Comparison of ENCODE assay signal across 8 mouse cellular contexts in genomic region chr10:80115290-80115943, GRCm38 (mm10). TPM values are rescaled to one million over a fixed set of nuclear protein-coding genes. Genes with fewer than 3 reads are reported as not detected.
DNase-seq lines count a peak whose midpoint lies in the region; ATAC-seq and TF ChIP-seq lines count a peak whose summit lies in the region.

Gene Stk11 (plus strand): TSS chr10:80115803.

- peaks cover 24% of the 10 kb centered on the region for H3K36me3 ChIP-seq in C2C12 (ENCODE audit: control insufficient read depth, insufficient read depth)
- peaks cover 43% of the 10 kb centered on the region for H3K36me3 ChIP-seq in erythroblast, embryonic 14.5 days (ENCODE audit: control insufficient read depth)
- 0 out of 2 replicates have a peak, but pooled peaks cover 2% of the 10 kb centered on the region for H3K36me3 ChIP-seq in heart, embryonic 11.5 days (ENCODE audit: control insufficient read depth, insufficient read depth, low read length)
- H3K36me3 ChIP-seq in kidney, embryonic 16.5 days (ENCODE audit: insufficient read depth, low read length): peaks cover 17% of the 10 kb centered on the region; the same call in 1 of the 2 replicates
- H3K36me3 ChIP-seq in liver, adult 2 months (ENCODE audit: control insufficient read depth, insufficient read depth, low read length): no peaks in the 10 kb centered on the region
- peaks cover 5% of the 10 kb centered on the region for H3K36me3 ChIP-seq in myocyte (ENCODE audit: control insufficient read depth, insufficient read depth)
- peaks cover 2% of the 10 kb centered on the region for H3K36me3 ChIP-seq in splenic B cell, adult 2 months (ENCODE audit: control insufficient read depth, insufficient read depth, low read length, poor library complexity, severe bottlenecking)

- peaks cover 63% of the 10 kb centered on the region for H3K4me1 ChIP-seq in erythroblast, embryonic 14.5 days (ENCODE audit: control insufficient read depth)
- H3K4me1 ChIP-seq in heart, embryonic 11.5 days (ENCODE audit: control insufficient read depth, insufficient read depth, low read length): peaks cover 24% of the 10 kb centered on the region
- H3K4me1 ChIP-seq in kidney, embryonic 16.5 days (ENCODE audit: insufficient read depth, low read length): peaks cover 38% of the 10 kb centered on the region
- H3K4me1 ChIP-seq in liver, adult 2 months (ENCODE audit: control insufficient read depth, insufficient read depth, low read length): peaks cover 21% of the 10 kb centered on the region

- H3K27me3 ChIP-seq in C2C12 (ENCODE audit: control insufficient read depth, insufficient read depth, insufficient read length): no peaks in the 10 kb centered on the region
- no peaks in the 10 kb centered on the region for H3K27me3 ChIP-seq in erythroblast, embryonic 14.5 days (ENCODE audit: control insufficient read depth)
- no peaks in the 10 kb centered on the region for H3K27me3 ChIP-seq in heart, embryonic 11.5 days (ENCODE audit: control insufficient read depth, insufficient read depth, low read length)
- no peaks in the 10 kb centered on the region for H3K27me3 ChIP-seq in kidney, embryonic 16.5 days (ENCODE audit: insufficient read depth, low read length)
- H3K27me3 ChIP-seq in liver, adult 2 months (ENCODE audit: control insufficient read depth, insufficient read depth, low read length): no peaks in the 10 kb centered on the region
- H3K27me3 ChIP-seq in myocyte (ENCODE audit: control insufficient read depth, insufficient read depth, insufficient read length): no peaks in the 10 kb centered on the region
- no peaks in the 10 kb centered on the region for H3K27me3 ChIP-seq in splenic B cell, adult 2 months (ENCODE audit: control insufficient read depth, insufficient read depth, low read length, poor library complexity, severe bottlenecking)

- H3K4me3 ChIP-seq in C2C12 (ENCODE audit: insufficient read depth, poor library complexity, severe bottlenecking) (peak within 1 kb of the TSS; percentile 100), myocyte (peak within 1 kb of the TSS; percentile 93)
- peak within 1 kb of the TSS; percentile 79 for H3K4me3 ChIP-seq in erythroblast, embryonic 14.5 days (replicated peaks)
- H3K4me3 ChIP-seq in heart, embryonic 11.5 days (ENCODE audit: low read depth, low read length): peak within 1 kb of the TSS; percentile 94
- H3K4me3 ChIP-seq in kidney, embryonic 16.5 days (ENCODE audit: low read length): peak within 1 kb of the TSS; percentile 90
- peak within 1 kb of the TSS; percentile 73 for H3K4me3 ChIP-seq in liver, adult 2 months (ENCODE audit: insufficient read depth, low read depth, low read length)

- peak; percentile 97 for ATAC-seq in heart, embryonic 11.5 days (replicated peaks; ENCODE audit: insufficient number of reproducible peaks, low FRiP score, low TSS enrichment)
- peak; percentile 99 for ATAC-seq in kidney, embryonic 16.5 days (ENCODE audit: low FRiP score, low TSS enrichment)

- H3ac ChIP-seq in C2C12 (ENCODE audit: control insufficient read depth, insufficient read length, low read depth) (peak within 1 kb of the TSS; percentile 96), myocyte (ENCODE audit: control insufficient read depth, insufficient read length) (peak within 1 kb of the TSS; percentile 96)

- peak; percentile 85 for TF ChIP-seq POLR2A in brain, embryonic 14.5 days (IDR thresholded peaks at IDR 0.05; ENCODE audit: borderline replicate concordance, extremely low read depth, insufficient read depth, insufficient read length, poor library complexity, severe bottlenecking)
- peak; percentile 86 for TF ChIP-seq POLR2A in liver, adult 2 months (IDR thresholded peaks at IDR 0.05; ENCODE audit: extremely low read depth, insufficient read depth, low read length)
- TF ChIP-seq POLR2A in myocyte (IDR thresholded peaks at IDR 0.05; ENCODE audit: insufficient read length, low read depth): peak; percentile 96

- peak within 1 kb of the TSS; percentile 90 for H3K27ac ChIP-seq in heart, embryonic 11.5 days (ENCODE audit: low read depth, low read length)
- H3K27ac ChIP-seq in kidney, embryonic 16.5 days (ENCODE audit: low read length): peak within 1 kb of the TSS; percentile 92
- peak within 1 kb of the TSS; percentile 93 for H3K27ac ChIP-seq in liver, adult 2 months (replicated peaks; ENCODE audit: insufficient read depth, low read depth, low read length)

- no peaks in the 10 kb centered on the region for H3K9me3 ChIP-seq in erythroblast, embryonic 14.5 days (ENCODE audit: control insufficient read depth, low read length)
- H3K9me3 ChIP-seq in heart, embryonic 11.5 days (replicated peaks; ENCODE audit: control insufficient read depth, low read length): no peaks in the 10 kb centered on the region
- no peaks in the 10 kb centered on the region for H3K9me3 ChIP-seq in kidney, embryonic 16.5 days (ENCODE audit: low read length)

- no peak for TF ChIP-seq CTCF in C2C12 (IDR thresholded peaks at IDR 0.05; ENCODE audit: control insufficient read depth, insufficient read depth, insufficient read length)
- no peak for TF ChIP-seq CTCF in brain, embryonic 14.5 days (IDR thresholded peaks at IDR 0.05; ENCODE audit: borderline replicate concordance, extremely low read depth, insufficient read depth, insufficient read length)
- no peak for TF ChIP-seq CTCF in liver, adult 2 months (IDR thresholded peaks at IDR 0.05; ENCODE audit: low read depth, low read length)

- DNase-seq in brain, embryonic 14.5 days (ENCODE audit: low read depth): peak; percentile 100
- peak; percentile 99 for DNase-seq in liver, adult 2 months (ENCODE audit: extremely low read depth, low read depth, low spot score)
- DNase-seq in splenic B cell, adult 2 months (ENCODE audit: low read depth, low spot score): peak; percentile 100

- peak within 1 kb of the TSS; percentile 94 for H3K9ac ChIP-seq in heart, embryonic 11.5 days (ENCODE audit: low read depth, low read length)
- peak within 1 kb of the TSS; percentile 95 for H3K9ac ChIP-seq in kidney, embryonic 16.5 days (replicated peaks; ENCODE audit: low read length)
- H3K9ac ChIP-seq in liver, adult 2 months (ENCODE audit: low read depth, low read length): peak within 1 kb of the TSS; percentile 95

- under 1% methylated on average over 68 of the region's 70 CpGs for WGBS in heart, embryonic 11.5 days (ENCODE audit: insufficient replicate concordance)
- under 1% methylated on average over 70 of the region's 70 CpGs for WGBS in kidney, embryonic 16.5 days
- WGBS in liver, adult 2 months: under 1% methylated on average over 69 of the region's 70 CpGs

- H3K79me3 ChIP-seq in C2C12 (ENCODE audit: low read depth): peaks cover 47% of the 10 kb centered on the region

- H3K79me2 ChIP-seq in C2C12 (ENCODE audit: control insufficient read depth, insufficient read depth) (peaks cover 49% of the 10 kb centered on the region), myocyte (ENCODE audit: control insufficient read depth, insufficient read depth) (peaks cover 48% of the 10 kb centered on the region)
- H3K79me2 ChIP-seq in liver, adult 2 months (ENCODE audit: control insufficient read depth, insufficient read depth, low read length): peaks cover 41% of the 10 kb centered on the region

- H3K4me2 ChIP-seq in heart, embryonic 11.5 days: peak within 1 kb of the TSS; percentile 96
- H3K4me2 ChIP-seq in kidney, embryonic 16.5 days (replicated peaks; ENCODE audit: low read depth, low read length): peak within 1 kb of the TSS; percentile 97
- H3K4me2 ChIP-seq in myocyte (ENCODE audit: low read depth): peak within 1 kb of the TSS; percentile 97

TF ChIP-seq in C2C12, 6 proteins besides CTCF, POLR2A, EP300 and RAD21:
- TF ChIP-seq MYOG (IDR thresholded peaks at IDR 0.05; ENCODE audit: control insufficient read depth, extremely low read depth, insufficient read length) (no peak), MAX (IDR thresholded peaks at IDR 0.05) (peak; percentile 57)
TF ChIP-seq in C2C12: peak in this region for 1.

TF ChIP-seq in myocyte, 11 proteins besides CTCF, POLR2A, EP300 and RAD21:
- TF ChIP-seq SRF (IDR thresholded peaks at IDR 0.05; ENCODE audit: control insufficient read depth, insufficient read length, low read depth) (peak; percentile 77), REST (IDR thresholded peaks at IDR 0.05; ENCODE audit: insufficient read depth, insufficient read length) (peak; percentile 65), CEBPB (IDR thresholded peaks at IDR 0.05; ENCODE audit: insufficient read depth, poor library complexity, severe bottlenecking) (no peak), POLR2AphosphoS2 (IDR thresholded peaks at IDR 0.05; ENCODE audit: insufficient read length, low read depth) (peak; percentile 93), TCF3 (IDR thresholded peaks at IDR 0.05; ENCODE audit: insufficient read length, low read depth) (no peak), MYOD1 (IDR thresholded peaks at IDR 0.05; ENCODE audit: control insufficient read depth in 1 of 3, insufficient read length in 2 of 3, low read depth in 2 of 3) (peak in 1 of 3 experiments; percentile 10), MYOG (IDR thresholded peaks at IDR 0.05; ENCODE audit: control insufficient read depth in 1 of 3, insufficient read depth in 1 of 3, insufficient read length in 2 of 3, low read depth in 2 of 3) (no peak), USF1 (IDR thresholded peaks at IDR 0.05; ENCODE audit: low read depth) (no peak)

RNA-seq across cellular contexts. Expression of gene Stk11, which starts in this region (rescaled TPM):
- polyA plus RNA-seq in C2C12 (2012; fragmentation: generic; extraction: Trizol) (106 TPM), myocyte (2012; fragmentation: generic; extraction: Trizol) (150 TPM)
- polyA plus RNA-seq in brain, embryonic 14.5 days (2012; rRNA removed): 112 and 127 TPM in 2 replicates
- 69.2 and 71.6 TPM in 2 replicates for polyA plus RNA-seq in erythroblast, embryonic 14.5 days (2012)
- polyA plus RNA-seq in heart, embryonic 11.5 days (2014; fragmentation: Nextera tagmentation; extraction: Ambion mirVana): 16.5 and 20.0 TPM in 2 replicates
- polyA plus RNA-seq in kidney, embryonic 16.5 days (2015; fragmentation: Nextera tagmentation; extraction: Ambion mirVana): 18.2 and 20.2 TPM in 2 replicates
- 71.5 and 75.0 TPM in 2 replicates for total RNA-seq in liver, adult 2 months (2014; rRNA removed)
- 96.8 and 110 TPM in 2 replicates for polyA plus RNA-seq in liver, adult 2 months (2012; rRNA removed)

Comparison
In these comparisons a context has a peak if more than half of its experiments do, and no peak if none do; other contexts are left out.
1. Peak in every context shown above with its lines: DNase-seq, ATAC-seq, H3K4me3 ChIP-seq and H3K27ac ChIP-seq.